29 mouse cellular contexts compared by ENCODE assay signal in genomic region chr6:22033188-22033587, GRCm38 (mm10). TPM values are rescaled to one million over a fixed set of nuclear protein-coding genes. Genes with fewer than 3 reads are reported as not detected.
A peak's percentile ranks its signal among the peaks of the same experiment; 100 is the strongest.
DNase-seq lines count a peak whose midpoint lies in the region; ATAC-seq and TF ChIP-seq lines count a peak whose summit lies in the region.
"Had no signal": no experiment of that assay in that cellular context is flagged by ENCODE, and none has a peak within 500 bp of the region (broad histone marks: within the 10 kb centered on the region; RNA-seq: fewer than 3 reads in every experiment).

No protein-coding gene starts in this region.

- no peak overlapping the region for H3K9ac ChIP-seq in midbrain, embryonic 11.5 days (ENCODE audit: low read length)
- no peak overlapping the region for H3K9ac ChIP-seq in midbrain, embryonic 16.5 days (ENCODE audit: low read depth, low read length)
- H3K9ac ChIP-seq in lung, postnatal 0 days (replicated peaks; ENCODE audit: low read depth) = no peak overlapping the region
- H3K9ac ChIP-seq in forebrain, postnatal 0 days = no peak overlapping the region
- H3K9ac ChIP-seq in heart, embryonic 12.5 days = no peak overlapping the region
- H3K9ac ChIP-seq: hindbrain, embryonic 15.5 days; intestine, embryonic 15.5 days; kidney, embryonic 15.5 days; liver, postnatal 0 days; midbrain, embryonic 15.5 days; stomach, embryonic 15.5 days had no signal

- 86% methylated on average over 4 of the region's 4 CpGs for WGBS in midbrain, embryonic 11.5 days
- 84% methylated on average over 4 of the region's 4 CpGs for WGBS in midbrain, embryonic 16.5 days
- 44% methylated on average over 4 of the region's 4 CpGs for WGBS in lung, postnatal 0 days
- WGBS in forebrain, postnatal 0 days = 77% methylated on average over 4 of the region's 4 CpGs
- 79% methylated on average over 4 of the region's 4 CpGs for WGBS in heart, embryonic 12.5 days

- DNase-seq in heart, adult 11 months = peak; percentile 82
- no peak for DNase-seq in heart, postnatal 14 days
- peak; percentile 2 for DNase-seq in midbrain, embryonic 11.5 days (ENCODE audit: low spot score, missing footprints)
- peak; percentile 70 for DNase-seq in lung, postnatal 0 days (ENCODE audit: low spot score)
- no peak for DNase-seq in forebrain, postnatal 0 days
- no peak for DNase-seq in frontal cortex, postnatal 25 days (ENCODE audit: low spot score in 2 of 2)
- DNase-seq: adrenal gland, postnatal 25 days; B cell, adult 2 months; cerebellum, adult 9-10 months; gastrocnemius, postnatal 36 days; layer of hippocampus, adult 9-11 months; liver, postnatal 0 days; right cerebral cortex, postnatal 4 days; thymus, adult 18-20 months; thymus, postnatal 4 days had no signal

- ATAC-seq in midbrain, embryonic 11.5 days (ENCODE audit: low FRiP score) = no peak
- ATAC-seq in midbrain, embryonic 16.5 days = no peak
- ATAC-seq in lung, postnatal 0 days = peak; percentile 89
- no peak for ATAC-seq in forebrain, postnatal 0 days
- ATAC-seq in heart, embryonic 12.5 days (ENCODE audit: insufficient number of reproducible peaks, low FRiP score) = no peak
- ATAC-seq: activated CD4-positive, CD25-positive, alpha-beta regulatory T cell, adult 4 months; forebrain, embryonic 16.5 days; intestine, embryonic 15.5 days; liver, postnatal 0 days; midbrain, embryonic 15.5 days had no signal

- H3K27ac ChIP-seq in midbrain, embryonic 11.5 days (ENCODE audit: low read depth, low read length) = no peak overlapping the region
- no peak overlapping the region for H3K27ac ChIP-seq in midbrain, embryonic 16.5 days (ENCODE audit: low read length)
- H3K27ac ChIP-seq in lung, postnatal 0 days (ENCODE audit: low read length) = no peak overlapping the region
- no peak overlapping the region for H3K27ac ChIP-seq in forebrain, postnatal 0 days (ENCODE audit: low read depth, low read length)
- H3K27ac ChIP-seq in heart, embryonic 12.5 days (ENCODE audit: poor library complexity, severe bottlenecking) = no peak overlapping the region
- H3K27ac ChIP-seq: forebrain, embryonic 10.5 days; hindbrain, embryonic 15.5 days; intestine, embryonic 15.5 days; kidney, embryonic 15.5 days; midbrain, embryonic 15.5 days; stomach, embryonic 15.5 days had no signal

- TF ChIP-seq CTCF in lung, postnatal 0 days (IDR thresholded peaks at IDR 0.05) = no peak
- no peak for TF ChIP-seq CTCF in forebrain, postnatal 0 days (IDR thresholded peaks at IDR 0.05; ENCODE audit: low read depth)

- peak; percentile 97 for TF ChIP-seq EP300 in lung, postnatal 0 days (IDR thresholded peaks at IDR 0.05)

- H3K4me2 ChIP-seq in midbrain, embryonic 11.5 days = no peak overlapping the region
- no peak overlapping the region for H3K4me2 ChIP-seq in midbrain, embryonic 16.5 days (ENCODE audit: low read length)
- no peak overlapping the region for H3K4me2 ChIP-seq in lung, postnatal 0 days (replicated peaks; ENCODE audit: low read depth, low read length)
- no peak overlapping the region for H3K4me2 ChIP-seq in forebrain, postnatal 0 days (ENCODE audit: low read depth)
- no peak overlapping the region for H3K4me2 ChIP-seq in heart, embryonic 12.5 days
- H3K4me2 ChIP-seq: hindbrain, embryonic 15.5 days; intestine, embryonic 15.5 days; kidney, embryonic 15.5 days; liver, embryonic 11.5 days; midbrain, embryonic 15.5 days; stomach, embryonic 15.5 days had no signal

- intact Hi-C loops in heart, postnatal 14 days (cut with DNase I) = no loop called here

- H3K36me3 ChIP-seq in midbrain, embryonic 11.5 days (ENCODE audit: control insufficient read depth, insufficient read depth, low read length) = no peaks in the 10 kb centered on the region
- H3K36me3 ChIP-seq in midbrain, embryonic 16.5 days (ENCODE audit: control insufficient read depth, insufficient read depth, low read length) = no peaks in the 10 kb centered on the region
- H3K36me3 ChIP-seq in lung, postnatal 0 days (ENCODE audit: insufficient read depth, low read length) = no peaks in the 10 kb centered on the region
- no peaks in the 10 kb centered on the region for H3K36me3 ChIP-seq in forebrain, postnatal 0 days (ENCODE audit: insufficient read depth)
- H3K36me3 ChIP-seq in heart, embryonic 12.5 days = no peaks in the 10 kb centered on the region
- H3K36me3 ChIP-seq: forebrain, embryonic 10.5 days; G1E; hindbrain, embryonic 15.5 days; intestine, embryonic 15.5 days; midbrain, embryonic 15.5 days; stomach, embryonic 15.5 days had no signal

- no peak overlapping the region for H3K4me3 ChIP-seq in midbrain, embryonic 11.5 days (ENCODE audit: low read depth, low read length)
- H3K4me3 ChIP-seq in midbrain, embryonic 16.5 days (ENCODE audit: low read depth, low read length) = no peak overlapping the region
- no peak overlapping the region for H3K4me3 ChIP-seq in lung, postnatal 0 days (ENCODE audit: low read depth, low read length)
- H3K4me3 ChIP-seq in forebrain, postnatal 0 days (ENCODE audit: low read depth, low read length) = no peak overlapping the region
- H3K4me3 ChIP-seq in heart, embryonic 12.5 days = no peak overlapping the region
- H3K4me3 ChIP-seq: forebrain, embryonic 10.5 days; hindbrain, embryonic 15.5 days; intestine, embryonic 15.5 days; kidney, embryonic 15.5 days; midbrain, embryonic 15.5 days; myocyte; stomach, embryonic 15.5 days had no signal

- no peaks in the 10 kb centered on the region for H3K9me3 ChIP-seq in midbrain, embryonic 11.5 days (ENCODE audit: control insufficient read depth, low read length)
- H3K9me3 ChIP-seq in midbrain, embryonic 16.5 days (replicated peaks; ENCODE audit: control insufficient read depth, low read length, poor library complexity, severe bottlenecking) = no peaks in the 10 kb centered on the region
- H3K9me3 ChIP-seq in lung, postnatal 0 days (ENCODE audit: low read length) = no peaks in the 10 kb centered on the region
- no peaks in the 10 kb centered on the region for H3K9me3 ChIP-seq in forebrain, postnatal 0 days (ENCODE audit: low read length)
- no peaks in the 10 kb centered on the region for H3K9me3 ChIP-seq in heart, embryonic 12.5 days (replicated peaks)
- H3K9me3 ChIP-seq: forebrain, embryonic 10.5 days; G1E; hindbrain, embryonic 15.5 days; intestine, embryonic 15.5 days; kidney, embryonic 15.5 days; midbrain, embryonic 15.5 days; stomach, embryonic 15.5 days had no signal

- H3K27me3 ChIP-seq in midbrain, embryonic 11.5 days (ENCODE audit: control insufficient read depth, insufficient read depth, low read length) = no peaks in the 10 kb centered on the region
- no peaks in the 10 kb centered on the region for H3K27me3 ChIP-seq in midbrain, embryonic 16.5 days (ENCODE audit: control insufficient read depth, insufficient read depth, low read depth, low read length)
- no peaks in the 10 kb centered on the region for H3K27me3 ChIP-seq in lung, postnatal 0 days (replicated peaks; ENCODE audit: insufficient read depth, low read length)
- no peaks in the 10 kb centered on the region for H3K27me3 ChIP-seq in forebrain, postnatal 0 days (ENCODE audit: insufficient read depth, low read length)
- H3K27me3 ChIP-seq in heart, embryonic 12.5 days (replicated peaks) = no peaks in the 10 kb centered on the region
- H3K27me3 ChIP-seq: CH12.LX; hindbrain, embryonic 15.5 days; intestine, embryonic 15.5 days; kidney, embryonic 15.5 days; midbrain, embryonic 15.5 days; stomach, embryonic 15.5 days had no signal

- 0 out of 2 replicates have a peak, but pooled peaks cover 5% of the 10 kb centered on the region for H3K4me1 ChIP-seq in midbrain, embryonic 11.5 days (ENCODE audit: control insufficient read depth, insufficient read depth, low read length)
- no peaks in the 10 kb centered on the region for H3K4me1 ChIP-seq in midbrain, embryonic 16.5 days (ENCODE audit: control insufficient read depth, insufficient read depth, low read length)
- no peaks in the 10 kb centered on the region; the same call in 1 of the 2 replicates for H3K4me1 ChIP-seq in lung, postnatal 0 days (ENCODE audit: insufficient read depth, low read depth, low read length)
- no peaks in the 10 kb centered on the region for H3K4me1 ChIP-seq in forebrain, postnatal 0 days (ENCODE audit: insufficient read depth)
- peaks cover 12% of the 10 kb centered on the region; the same call in 1 of the 2 replicates for H3K4me1 ChIP-seq in heart, embryonic 12.5 days (replicated peaks)
- H3K4me1 ChIP-seq: hindbrain, embryonic 15.5 days; intestine, embryonic 15.5 days; stomach, embryonic 15.5 days had no signal

RNA-seq across cellular contexts. Expression of gene Cped1, which starts 47.5 kb away (rescaled TPM):
- total RNA-seq in heart, postnatal 14 days (2021) = 10 to 100 TPM; 15.9 to 20.2 TPM
- 9.6 and 12.9 TPM in 2 replicates for polyA plus RNA-seq in midbrain, embryonic 11.5 days (2014; fragmentation: Nextera tagmentation; extraction: Ambion mirVana)
- polyA plus RNA-seq in midbrain, embryonic 16.5 days (2015; fragmentation: Nextera tagmentation; extraction: Ambion mirVana) = 2.1 and 2.7 TPM in 2 replicates
- 25.0 and 29.4 TPM in 2 replicates for polyA plus RNA-seq in lung, postnatal 0 days (2015; fragmentation: Nextera tagmentation; extraction: Ambion mirVana)
- 3.9 and 6.5 TPM in 2 replicates for total RNA-seq in forebrain, postnatal 0 days (2014; rRNA removed)
- polyA plus RNA-seq in forebrain, postnatal 0 days (2015; fragmentation: Nextera tagmentation; extraction: Ambion mirVana) = 2.4 and 2.5 TPM in 2 replicates
- 5.2 and 6.0 TPM in 2 replicates for polyA plus RNA-seq in heart, embryonic 12.5 days (2016; fragmentation: Nextera tagmentation; extraction: Ambion mirVana)
- polyA plus RNA-seq: G1E had no signal

Comparison
In these comparisons a context has a peak if more than half of its experiments do, and no peak if none do; other contexts are left out.
1. DNase-seq: peak in heart, adult 11 months (single experiment), midbrain, embryonic 11.5 days (single experiment) and lung, postnatal 0 days (single experiment); none in heart, postnatal 14 days (0 of 2), forebrain, postnatal 0 days (single experiment) and frontal cortex, postnatal 25 days (0 of 2).